Mouse (Mus musculus): ENCODE measurements around the gene Tiam1. TPM values are rescaled to one million over a fixed set of nuclear protein-coding genes. Genes with fewer than 3 reads are reported as not detected.

Tiam1 gene
- total and polyA plus RNA-seq, 3 experiments, result 1.8 to 5.3 (median 2.9) TPM

- DNase-seq (ENCODE audit: low spot score) (no peak), ATAC-seq (ENCODE audit: extremely low read depth, insufficient number of reproducible peaks, low FRiP score, poor library complexity, severe bottlenecking) (no peak)
- H3K4me3 ChIP-seq (ENCODE audit: low read depth, low read length), result no peak overlapping the region
- H3K4me1 ChIP-seq (ENCODE audit: insufficient read depth, low read depth, low read length), result no peaks in the 10 kb centered on the region
- peaks cover 40% of the 10 kb centered on the region for H3K9me3 ChIP-seq (replicated peaks)
- H3K27me3 ChIP-seq (ENCODE audit: insufficient read depth, low read length), result no peaks in the 10 kb centered on the region
- no peaks in the 10 kb centered on the region for H3K36me3 ChIP-seq (replicated peaks)
- TF ChIP-seq GATA2 (IDR thresholded peaks at IDR 0.05; ENCODE audit: borderline replicate concordance, low read depth, low read length) (no peak), GATA1 (IDR thresholded peaks at IDR 0.05; ENCODE audit: borderline replicate concordance, low read length) (no peak), TAL1 (conservative IDR thresholded peaks at IDR 0.05; ENCODE audit: low read depth, low read length) (no peak), POLR2AphosphoS5 (IDR thresholded peaks at IDR 0.05; ENCODE audit: insufficient replicate concordance, low read depth, low read length) (no peak), CTCF (IDR thresholded peaks at IDR 0.05; ENCODE audit: low read depth, low read length) (no peak)
Observed at GRCm38 (mm10) chr16:90008504-90008903, 135.1 kb downstream of the Tiam1 start.

GRCm38 (mm10) chr16:90007391-90007977, 136.1 kb downstream of the Tiam1 start:
- TF ChIP-seq TAL1 (conservative IDR thresholded peaks at IDR 0.05; ENCODE audit: low read depth, low read length), result no peak
- H3K9me3 ChIP-seq (replicated peaks), result peaks cover 43% of the 10 kb centered on the region
- DNase-seq (ENCODE audit: low spot score) (no peak), ATAC-seq (ENCODE audit: extremely low read depth, insufficient number of reproducible peaks, low FRiP score, poor library complexity, severe bottlenecking) (no peak)
- H3K36me3 ChIP-seq (replicated peaks), result no peaks in the 10 kb centered on the region
- no peak overlapping the region for H3K4me3 ChIP-seq (ENCODE audit: low read depth, low read length)
- no peaks in the 10 kb centered on the region for H3K4me1 ChIP-seq (ENCODE audit: insufficient read depth, low read depth, low read length)
- H3K27me3 ChIP-seq (ENCODE audit: insufficient read depth, low read length), result no peaks in the 10 kb centered on the region

- no peak for TF ChIP-seq GATA2 (IDR thresholded peaks at IDR 0.05; ENCODE audit: borderline replicate concordance, low read depth, low read length)
- no peak for TF ChIP-seq POLR2AphosphoS5 (IDR thresholded peaks at IDR 0.05; ENCODE audit: insufficient replicate concordance, low read depth, low read length)
- no peak for TF ChIP-seq CTCF (IDR thresholded peaks at IDR 0.05; ENCODE audit: low read depth, low read length)
- no peak for TF ChIP-seq TAL1 (conservative IDR thresholded peaks at IDR 0.05; ENCODE audit: low read depth, low read length)
- TF ChIP-seq GATA1 (IDR thresholded peaks at IDR 0.05; ENCODE audit: borderline replicate concordance, low read length), result no peak
- DNase-seq (ENCODE audit: low spot score) (no peak), ATAC-seq (ENCODE audit: extremely low read depth, insufficient number of reproducible peaks, low FRiP score, poor library complexity, severe bottlenecking) (no peak)
- Histone ChIP-seq H3K36me3 (replicated peaks) (no peaks in the 10 kb centered on the region), H3K9me3 (replicated peaks) (peaks cover 37% of the 10 kb centered on the region), H3K4me1 (ENCODE audit: insufficient read depth, low read depth, low read length) (no peaks in the 10 kb centered on the region), H3K4me3 (ENCODE audit: low read depth, low read length) (no peak overlapping the region), H3K27me3 (ENCODE audit: insufficient read depth, low read length) (no peaks in the 10 kb centered on the region)
Observed at GRCm38 (mm10) chr16:90003556-90003955, 140.0 kb downstream of the Tiam1 start.

GRCm38 (mm10) chr16:89995155-89995554, 148.4 kb downstream of the Tiam1 start:
- H3K27me3 ChIP-seq (ENCODE audit: insufficient read depth, low read length), result no peaks in the 10 kb centered on the region
- TF ChIP-seq CTCF (IDR thresholded peaks at IDR 0.05; ENCODE audit: low read depth, low read length) (no peak), GATA2 (IDR thresholded peaks at IDR 0.05; ENCODE audit: borderline replicate concordance, low read depth, low read length) (no peak), GATA1 (IDR thresholded peaks at IDR 0.05; ENCODE audit: borderline replicate concordance, low read length) (no peak), TAL1 (conservative IDR thresholded peaks at IDR 0.05; ENCODE audit: low read depth, low read length) (no peak), POLR2AphosphoS5 (IDR thresholded peaks at IDR 0.05; ENCODE audit: insufficient replicate concordance, low read depth, low read length) (no peak)
- no peak overlapping the region for H3K4me3 ChIP-seq (ENCODE audit: low read depth, low read length)
- peaks cover 23% of the 10 kb centered on the region for H3K4me1 ChIP-seq (ENCODE audit: insufficient read depth, low read depth, low read length)
- ATAC-seq (ENCODE audit: extremely low read depth, insufficient number of reproducible peaks, low FRiP score, poor library complexity, severe bottlenecking) (no peak), DNase-seq (ENCODE audit: low spot score) (no peak)
- H3K9me3 ChIP-seq (replicated peaks), result peaks cover 50% of the 10 kb centered on the region
- no peaks in the 10 kb centered on the region for H3K36me3 ChIP-seq (replicated peaks)

- TF ChIP-seq GATA2 (IDR thresholded peaks at IDR 0.05; ENCODE audit: borderline replicate concordance, low read depth, low read length) (no peak), POLR2AphosphoS5 (IDR thresholded peaks at IDR 0.05; ENCODE audit: insufficient replicate concordance, low read depth, low read length) (no peak), TAL1 (conservative IDR thresholded peaks at IDR 0.05; ENCODE audit: low read depth, low read length) (no peak), CTCF (IDR thresholded peaks at IDR 0.05; ENCODE audit: low read depth, low read length) (no peak), GATA1 (IDR thresholded peaks at IDR 0.05; ENCODE audit: borderline replicate concordance, low read length) (no peak)
- Histone ChIP-seq H3K27me3 (ENCODE audit: insufficient read depth, low read length) (no peaks in the 10 kb centered on the region), H3K9me3 (replicated peaks) (peaks cover 46% of the 10 kb centered on the region), H3K36me3 (replicated peaks) (no peaks in the 10 kb centered on the region), H3K4me1 (ENCODE audit: insufficient read depth, low read depth, low read length) (peaks cover 28% of the 10 kb centered on the region), H3K4me3 (ENCODE audit: low read depth, low read length) (no peak overlapping the region)
- ATAC-seq (ENCODE audit: extremely low read depth, insufficient number of reproducible peaks, low FRiP score, poor library complexity, severe bottlenecking) (peak; percentile 19; the same call in 1 of the 2 replicates), DNase-seq (ENCODE audit: low spot score) (no peak)
Observed at GRCm38 (mm10) chr16:89993991-89994825, 149.4 kb downstream of the Tiam1 start.

GRCm38 (mm10) chr16:89993506-89993905, 150.1 kb downstream of the Tiam1 start:
- Histone ChIP-seq H3K4me1 (ENCODE audit: insufficient read depth, low read depth, low read length) (peaks cover 28% of the 10 kb centered on the region), H3K27me3 (ENCODE audit: insufficient read depth, low read length) (no peaks in the 10 kb centered on the region), H3K9me3 (replicated peaks) (peaks cover 47% of the 10 kb centered on the region), H3K4me3 (ENCODE audit: low read depth, low read length) (no peak overlapping the region), H3K36me3 (replicated peaks) (no peaks in the 10 kb centered on the region)
- no peak for DNase-seq (ENCODE audit: low spot score)
- TF ChIP-seq CTCF (IDR thresholded peaks at IDR 0.05; ENCODE audit: low read depth, low read length) (no peak), GATA1 (IDR thresholded peaks at IDR 0.05; ENCODE audit: borderline replicate concordance, low read length) (no peak), GATA2 (IDR thresholded peaks at IDR 0.05; ENCODE audit: borderline replicate concordance, low read depth, low read length) (no peak), TAL1 (conservative IDR thresholded peaks at IDR 0.05; ENCODE audit: low read depth, low read length) (no peak)
- ATAC-seq (ENCODE audit: extremely low read depth, insufficient number of reproducible peaks, low FRiP score, poor library complexity, severe bottlenecking), result no peak
